Mouse (Mus musculus) B cell, adult 2 months (primary cell): ENCODE measurements around the gene Pip4k2b.
A peak's percentile ranks its signal among the peaks of the same experiment; 100 is the strongest.
"Not testable (repeated sequence)": the region's sequence is repeated elsewhere in the genome, so short reads cannot be mapped to it uniquely, and the experiment has no call there.

Experiments used
- DNase-seq, 2 experiments: peaks; one replicate each; pipeline ENCODE4 v3.0.0; 2022

The Pip4k2b gene

GRCm38 (mm10) chr11:97744063-97744717, at the start of gene Pip4k2b:
TSS of gene Pip4k2b (minus strand) at chr11:97744704.
- peak in 1 of 2 experiments; percentile 55 for DNase-seq

DNA sequence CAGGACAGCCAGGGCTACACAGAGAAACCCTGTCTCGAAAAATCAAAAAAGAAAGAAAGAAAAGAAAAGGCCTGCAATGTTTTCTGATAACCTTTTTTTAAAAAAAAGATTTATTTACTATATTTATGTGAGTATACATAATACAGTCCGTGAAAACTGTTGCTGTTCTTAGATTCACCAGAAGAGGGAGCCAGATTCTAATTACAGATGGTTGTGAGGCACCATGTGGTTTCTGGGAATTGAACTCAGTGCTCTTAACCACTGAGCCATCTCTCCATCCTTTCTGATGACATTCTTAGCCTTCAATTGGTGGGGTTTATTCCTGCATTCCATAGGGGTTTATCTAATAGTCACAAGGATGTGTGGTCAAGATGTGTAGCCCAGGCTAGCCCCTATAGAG, 48.7 kb upstream of the Pip4k2b start:
- DNase-seq = peak; percentile 75 to 80

- not testable (repeated sequence) for DNase-seq
These were observed 46.4 kb upstream of the Pip4k2b start for GRCm38 (mm10) chr11:97790778-97791438.

DNA sequence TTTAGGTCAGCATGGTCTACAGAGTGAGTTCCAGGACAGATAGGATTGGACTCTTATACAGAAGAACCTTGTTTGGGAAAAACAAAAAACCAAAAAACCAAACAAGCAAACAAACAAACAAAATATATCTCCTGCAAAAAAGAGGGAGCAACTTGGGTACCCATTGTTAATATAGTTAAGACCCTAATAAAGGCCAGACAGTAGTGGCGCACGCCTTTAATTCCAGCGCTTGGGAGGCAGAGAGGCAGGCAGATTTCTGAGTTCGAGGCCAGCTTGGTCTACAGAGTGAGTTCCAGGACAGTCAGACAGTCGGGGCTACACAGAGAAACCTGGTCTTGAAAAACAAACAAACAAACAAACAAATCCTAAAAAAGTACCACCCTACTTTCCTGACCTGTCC, 45.2 kb upstream of the Pip4k2b start:
- DNase-seq = no peak

- no peak for DNase-seq
These were observed 43.5 kb upstream of the Pip4k2b start for GRCm38 (mm10) chr11:97787961-97788360.

GRCm38 (mm10) chr11:97782564-97782895, 38.0 kb upstream of the Pip4k2b start:
- DNase-seq = no peak

DNA sequence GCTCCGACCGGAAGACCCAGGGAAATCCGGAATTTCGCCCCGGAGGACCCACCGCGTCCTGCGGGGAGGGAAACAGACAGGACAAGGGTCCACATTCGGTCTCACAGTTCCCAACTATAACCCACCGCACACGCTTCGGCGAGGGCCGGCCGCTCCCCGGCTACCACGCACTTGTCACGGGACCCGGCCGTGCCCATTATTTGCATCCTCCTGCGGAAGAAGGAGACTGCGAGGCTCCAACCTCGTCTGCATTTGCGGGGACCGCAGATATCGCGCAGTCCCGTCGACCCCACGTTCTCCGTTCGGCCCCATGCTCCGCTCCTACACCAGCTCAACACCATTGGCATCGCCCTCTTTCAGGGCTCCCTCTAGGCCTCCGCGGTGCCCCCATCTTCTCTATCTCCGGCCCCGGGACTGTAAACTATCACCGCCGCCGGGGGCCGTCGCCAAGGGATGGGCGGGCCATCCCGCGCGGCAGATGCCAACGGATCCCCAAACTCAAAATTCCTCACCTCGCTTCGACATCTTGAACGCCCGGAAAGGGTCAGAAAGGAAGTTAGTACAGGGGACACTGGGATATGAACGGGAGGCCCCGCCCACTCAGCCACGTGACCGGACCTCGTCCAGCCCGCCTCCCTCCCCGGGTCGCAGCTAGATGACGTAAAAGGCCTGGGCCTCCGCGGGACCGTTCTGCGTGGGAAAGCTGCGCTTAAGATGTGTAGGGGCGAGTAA, 37.5 kb upstream of the Pip4k2b start, which contains the start of gene Rpl23:
TSS of gene Rpl23 (minus strand) at position 606 of the 732 bp plus-strand sequence.
- DNase-seq = peak; percentile 100

GRCm38 (mm10) chr11:97781478-97781831, 37.0 kb upstream of the Pip4k2b start:
- DNase-seq = no peak

DNA sequence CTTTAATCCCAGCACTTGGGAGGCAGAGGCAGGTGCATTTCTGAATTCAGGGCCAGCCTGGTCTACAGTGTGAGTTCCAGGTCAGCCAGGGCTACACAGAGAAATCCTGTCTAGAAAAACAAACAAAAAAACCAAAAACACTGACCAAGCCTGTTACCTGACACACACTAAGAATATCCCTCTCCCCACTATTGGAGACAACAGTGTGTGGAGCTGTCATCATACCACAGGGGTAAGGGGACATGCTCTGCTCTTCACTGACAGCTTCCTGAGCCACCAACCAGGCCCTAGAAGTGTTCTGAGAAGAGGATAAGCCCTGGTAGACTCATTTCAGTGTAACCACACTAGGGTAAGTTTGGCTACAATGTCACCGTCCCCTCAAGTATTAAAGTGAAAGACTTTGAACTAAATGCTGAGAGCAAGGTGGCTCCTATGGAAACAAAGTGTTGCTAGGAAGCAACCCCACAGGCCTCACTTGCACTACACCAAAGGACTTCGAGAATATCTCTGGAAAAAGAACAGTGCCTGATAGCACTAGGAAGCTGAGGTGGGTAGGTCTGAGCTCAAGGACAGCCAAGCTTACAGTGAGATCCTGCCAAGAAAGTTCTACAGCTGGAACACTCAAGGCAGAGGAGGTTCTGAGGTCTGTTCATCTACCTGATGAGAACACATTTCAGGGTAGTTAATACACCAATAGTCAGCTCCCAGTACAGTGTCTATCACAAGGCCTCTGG, 35.6 kb upstream of the Pip4k2b start:
- DNase-seq = no peak

DNA sequence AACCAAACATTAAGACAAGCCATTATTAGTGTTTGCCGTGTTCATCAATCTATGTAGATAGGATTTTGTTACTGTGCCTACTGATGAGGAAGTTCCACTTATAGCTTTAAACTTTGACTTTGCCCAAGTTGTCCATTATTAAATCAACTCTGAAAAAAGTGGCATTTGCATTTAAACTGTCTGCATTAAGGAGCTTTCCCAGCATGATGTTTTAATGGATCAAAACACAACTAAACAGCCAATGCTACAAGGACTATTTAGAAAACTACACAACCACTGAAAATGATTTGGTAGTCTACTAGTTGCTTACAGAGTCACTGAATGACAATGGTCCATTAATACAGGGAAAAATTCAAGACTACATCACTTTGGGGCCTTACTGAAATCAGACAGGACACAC, 34.4 kb upstream of the Pip4k2b start:
- DNase-seq = no peak

DNA sequence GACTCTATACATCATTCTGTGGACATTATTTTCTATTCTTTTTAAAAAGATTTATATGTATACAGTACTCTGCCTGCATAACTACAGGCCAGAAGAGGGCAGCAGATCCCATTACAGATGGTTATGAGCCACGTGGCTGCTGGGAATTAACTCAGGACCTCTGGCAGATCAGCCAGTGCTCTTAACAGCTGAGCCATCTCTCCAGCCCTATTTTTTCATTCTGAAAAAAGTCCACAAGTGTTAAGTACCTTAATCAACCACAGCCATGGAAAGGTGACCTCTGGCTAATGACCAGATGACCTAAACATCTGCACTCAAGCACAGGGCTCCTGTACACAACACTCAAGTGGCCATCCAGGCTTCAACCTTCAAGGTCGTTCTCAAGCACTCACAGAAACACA, 32.6 kb upstream of the Pip4k2b start:
- peak; percentile 49 to 52 for DNase-seq

DNA sequence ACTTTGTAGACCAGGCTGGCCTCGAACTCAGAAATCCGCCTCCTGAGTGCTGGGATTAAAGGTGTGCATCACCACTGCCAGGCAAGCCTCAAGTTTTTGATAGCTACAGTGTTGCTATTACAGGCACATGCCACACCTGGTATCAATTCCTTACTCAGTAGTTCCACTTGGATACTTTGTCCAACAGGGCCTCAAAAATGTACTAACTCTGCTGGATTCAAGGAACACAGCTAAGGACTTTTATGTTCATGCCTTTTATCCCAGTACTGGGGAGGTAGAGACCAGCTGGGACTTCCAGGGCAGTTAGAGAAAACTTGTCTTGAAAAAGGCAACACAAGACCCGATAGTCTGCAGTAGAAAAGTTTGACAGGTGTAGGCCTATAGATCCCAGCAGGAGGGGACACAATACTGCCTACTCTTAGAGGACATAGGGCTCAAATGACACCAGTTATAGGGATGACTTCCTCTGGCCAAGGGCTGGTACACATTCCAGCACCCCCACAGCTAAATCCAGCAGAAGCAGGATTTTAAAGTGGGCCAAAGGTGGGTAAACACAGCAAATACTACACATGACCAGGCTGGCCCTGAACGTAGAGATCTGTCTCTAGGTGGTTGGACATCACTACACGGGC, 32.1 kb upstream of the Pip4k2b start:
- no peak for DNase-seq

DNA sequence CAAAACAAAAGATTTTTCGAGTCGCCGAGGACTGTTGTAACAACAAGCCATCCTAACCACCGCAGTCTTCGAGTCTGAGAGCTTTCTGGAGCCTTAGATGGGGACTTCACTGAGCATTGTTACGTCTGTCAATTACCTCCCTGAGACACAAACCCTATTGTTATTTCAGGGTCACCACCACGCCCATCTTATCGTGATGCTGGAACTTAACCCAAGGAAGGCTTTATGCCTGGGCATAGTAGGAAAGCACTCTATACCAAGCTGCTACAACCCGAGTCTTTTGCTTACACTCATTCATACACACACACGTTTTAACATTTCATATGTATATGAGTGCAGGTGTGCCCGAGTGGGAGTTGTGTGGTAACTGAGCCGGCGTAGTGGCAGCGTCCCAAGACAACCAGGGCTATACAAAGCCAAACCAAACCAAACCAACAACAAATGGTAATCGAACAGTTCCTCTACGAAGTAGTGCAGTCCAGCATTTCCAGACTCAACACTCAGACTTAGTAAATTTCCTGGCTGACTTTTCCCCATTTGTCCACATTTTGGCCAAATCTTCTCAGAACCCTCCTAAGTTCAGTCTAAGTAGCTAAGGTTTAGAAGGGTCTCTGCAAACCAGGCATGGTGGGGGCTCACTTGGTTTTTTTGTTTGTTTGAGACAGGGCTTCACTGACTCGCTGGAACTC, 31.4 kb upstream of the Pip4k2b start, which contains the start of gene 1700001P01Rik:
TSS of gene 1700001P01Rik (minus strand) at position 111 of the 689 bp plus-strand sequence.
- no peak for DNase-seq

DNA sequence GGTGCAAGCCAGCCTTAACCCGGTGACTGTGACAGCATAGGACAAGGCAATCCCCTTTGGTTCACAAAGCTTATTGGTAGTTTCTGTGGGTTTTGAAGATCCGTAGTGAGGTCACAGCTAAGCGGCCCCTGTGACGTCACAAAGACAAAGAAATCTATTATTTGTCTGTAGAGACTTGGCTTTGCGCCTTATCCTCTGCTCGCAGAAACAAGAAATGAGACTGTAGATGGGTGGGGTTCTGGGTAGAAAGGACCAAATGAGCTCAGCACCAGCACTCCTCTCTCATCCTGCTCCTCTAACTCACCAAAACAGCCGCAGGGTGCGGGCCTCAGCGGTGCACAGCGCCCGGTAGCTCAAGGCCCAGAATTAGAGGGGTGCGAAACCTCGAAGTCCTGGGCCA, 30.7 kb upstream of the Pip4k2b start:
- DNase-seq = no peak

DNA sequence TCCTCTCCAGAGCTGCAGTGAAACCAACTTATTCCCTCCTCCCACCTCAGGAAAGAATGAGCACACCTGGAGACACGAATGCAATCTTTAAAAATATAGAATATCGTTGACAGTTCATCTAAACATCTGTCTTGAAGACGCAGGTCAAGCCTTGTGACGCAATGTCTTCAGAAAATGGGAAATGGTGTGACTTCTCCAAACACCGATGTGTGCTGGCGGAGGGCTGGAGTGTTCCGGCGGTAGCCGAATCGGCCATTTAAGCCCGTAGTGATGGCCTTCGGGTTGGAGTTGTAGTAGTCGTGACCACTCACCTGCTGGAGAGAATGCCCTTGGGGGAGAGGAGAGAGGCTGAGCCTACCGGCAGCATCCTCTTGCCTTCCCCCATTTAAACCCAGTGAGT, 26.9 kb upstream of the Pip4k2b start:
- DNase-seq = no peak

DNA sequence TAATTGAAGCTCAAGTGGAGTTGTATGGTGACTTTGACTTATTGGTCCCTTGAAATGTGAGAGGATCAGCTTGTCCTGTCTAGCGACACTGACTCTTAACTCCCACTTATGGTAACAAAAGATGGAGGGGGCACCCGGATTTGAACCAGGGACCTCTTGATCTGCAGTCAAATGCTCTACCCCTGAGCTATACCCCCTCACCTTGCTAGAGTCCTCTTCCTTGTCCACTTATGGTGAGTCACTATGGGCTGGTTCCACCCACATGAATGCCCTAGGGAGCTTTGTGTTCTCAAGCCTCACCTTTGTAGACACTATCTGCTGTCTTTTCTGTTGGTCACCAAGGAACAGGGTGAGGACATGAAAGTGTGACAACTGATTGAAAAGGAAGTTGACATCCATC, 25.2 kb upstream of the Pip4k2b start:
- DNase-seq = no peak

DNA sequence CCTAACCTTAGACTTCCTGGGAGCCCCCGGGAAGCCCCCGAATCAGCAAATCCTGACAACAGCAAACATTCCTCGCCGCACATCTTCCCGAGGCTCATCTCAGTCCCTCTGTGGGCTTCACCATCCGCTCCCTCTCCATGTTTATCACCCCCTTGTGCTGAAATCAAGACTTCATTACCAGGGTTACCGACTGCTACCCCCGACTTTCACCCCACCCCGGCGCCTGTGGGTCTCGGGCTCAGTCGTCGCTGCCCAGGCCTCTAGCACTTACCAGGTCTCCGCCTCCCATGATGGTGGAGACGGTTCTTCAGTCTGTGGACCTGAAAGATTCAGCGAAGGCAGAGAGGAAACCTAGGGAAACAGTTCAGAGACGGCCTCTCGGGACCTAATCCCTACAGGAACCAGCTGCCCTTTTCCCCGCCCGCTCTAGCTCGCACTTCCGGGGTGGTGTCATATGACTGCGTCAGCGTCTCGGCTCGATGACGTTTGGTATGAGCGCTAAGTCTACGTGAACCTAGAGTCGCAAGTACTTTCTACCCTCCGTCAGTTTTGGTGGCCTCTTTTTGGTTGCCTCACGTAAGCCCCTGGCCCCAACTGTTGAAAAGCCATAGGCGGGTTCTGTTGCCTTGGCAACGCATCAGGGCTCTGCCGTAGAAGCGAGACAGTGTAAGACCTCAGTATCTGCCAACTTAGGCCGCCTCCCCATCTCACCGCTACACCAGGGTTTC, 21.8 kb upstream of the Pip4k2b start, which contains the start of gene Cwc25:
TSS of gene Cwc25 (minus strand) at position 403 of the 728 bp plus-strand sequence.
- DNase-seq = peak; percentile 96 to 97

DNA sequence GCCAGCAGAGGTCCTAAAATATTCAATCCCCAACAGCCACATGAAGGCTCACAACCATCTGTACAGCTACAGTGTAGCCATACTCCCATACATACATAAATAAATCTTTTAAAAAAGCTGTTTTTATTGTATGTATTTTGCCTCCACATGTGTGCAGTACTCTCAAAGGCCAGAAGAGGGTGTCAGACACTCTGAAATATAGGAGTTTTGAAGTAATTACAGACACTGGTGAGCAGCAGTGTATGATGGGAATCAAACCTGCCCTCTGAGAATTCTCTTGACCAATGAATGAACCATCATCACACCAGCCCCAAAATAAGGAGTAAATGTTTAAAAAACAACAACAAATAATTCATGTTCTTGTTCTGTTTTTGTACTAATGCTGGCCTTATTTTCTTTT, 17.1 kb upstream of the Pip4k2b start:
- DNase-seq = no peak

- DNase-seq = no peak
These were observed 14.4 kb upstream of the Pip4k2b start for GRCm38 (mm10) chr11:97758942-97759341.

GRCm38 (mm10) chr11:97758125-97758524, 13.6 kb upstream of the Pip4k2b start:
- DNase-seq = no peak

GRCm38 (mm10) chr11:97753277-97753676, 8.8 kb upstream of the Pip4k2b start:
- no peak for DNase-seq
